Mouse (Mus musculus): ENCODE measurements around the gene Alox5.

DNA sequence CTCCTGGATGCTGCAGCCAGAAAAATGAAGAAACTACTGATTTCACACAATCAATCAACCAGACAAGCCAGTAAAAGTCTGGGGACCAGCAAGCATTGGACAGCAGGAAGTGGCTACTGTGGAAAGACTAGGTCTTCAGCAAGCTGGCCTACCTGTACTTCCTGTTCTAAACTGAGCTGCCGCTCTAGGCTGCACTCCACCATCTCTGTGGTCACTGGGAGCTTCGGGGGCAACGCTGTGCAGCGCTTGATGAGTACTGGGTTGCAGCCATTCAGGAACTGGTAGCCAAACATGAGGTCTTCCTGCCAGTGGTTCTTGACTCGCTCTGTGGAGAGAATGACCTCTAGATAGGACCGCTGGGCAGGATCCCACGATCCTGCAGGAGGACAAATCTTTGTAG, 38.0 kb downstream of the Alox5 start:
- TF ChIP-seq POLR2A (IDR thresholded peaks at IDR 0.05; ENCODE audit: borderline replicate concordance, low read depth, low read length): no peak
- TF ChIP-seq CTCF (IDR thresholded peaks at IDR 0.05; ENCODE audit: low read depth, low read length): no peak
